Mouse (Mus musculus) MEL (cell line): Measurements from ENCODE around the gene E130114P18Rik.

Experiments
- CTCF ChIP-seq, 3 experiments: IDR thresholded peaks in 2 of 3; conservative IDR thresholded peaks in 1 of 3; 2 replicates each; pipeline ENCODE4 v1.5.1; 2011 to 2012; ENCODE audit warnings: low read length in 3 of 3, low read depth in 2 of 3, mild to moderate bottlenecking in 2 of 3, improper control_type of control experiment in 1 of 3, inconsistent platforms in 1 of 3, mixed read lengths in 1 of 3, moderate library complexity in 1 of 3; ENCODE audit not compliant: control insufficient read depth in 1 of 3, insufficient read depth in 1 of 3, poor library complexity in 1 of 3, severe bottlenecking in 1 of 3
- EP300 ChIP-seq, 2 experiments: IDR thresholded peaks; 2 replicates each; pipeline ENCODE4 v1.6.1; 2011; ENCODE audit warnings: improper control_type of control experiment in 2 of 2, low read length in 2 of 2, low read depth in 1 of 2, mild to moderate bottlenecking in 1 of 2
- GATA1 ChIP-seq: IDR thresholded peaks from 2 replicates; pipeline ENCODE4 v1.6.1; 2011; ENCODE audit warnings: low read depth, low read length, improper control_type of control experiment
- HCFC1 ChIP-seq: IDR thresholded peaks from 2 replicates; pipeline ENCODE4 v1.6.1; 2012; ENCODE audit warnings: low read depth, mild to moderate bottlenecking, inconsistent platforms, low read length, improper control_type of control experiment, moderate library complexity
- POLR2A ChIP-seq, 2 experiments: IDR thresholded peaks; 2 replicates each; pipeline ENCODE4 v1.6.1; 2011 to 2012; ENCODE audit warnings: low read length in 2 of 2, mild to moderate bottlenecking in 2 of 2, control low read depth in 1 of 2, improper control_type of control experiment in 1 of 2, low read depth in 1 of 2, moderate library complexity in 1 of 2; ENCODE audit not compliant: control insufficient read depth in 1 of 2, insufficient read depth in 1 of 2, poor library complexity in 1 of 2
- RAD21 ChIP-seq: IDR thresholded peaks from 2 replicates; pipeline ENCODE4 v1.6.1; 2011; ENCODE audit warnings: mild to moderate bottlenecking, low read depth, low read length, improper control_type of control experiment
- UBTF ChIP-seq: IDR thresholded peaks from 2 replicates; pipeline ENCODE4 v1.6.1; 2012; ENCODE audit warnings: low read depth, mild to moderate bottlenecking, inconsistent platforms, low read length, improper control_type of control experiment, moderate library complexity, borderline replicate concordance; ENCODE audit not compliant: insufficient read depth
- USF1 ChIP-seq: IDR thresholded peaks from 2 replicates; pipeline ENCODE4 v1.6.1; 2014; ENCODE audit warnings: low read depth, mild to moderate bottlenecking, inconsistent platforms, low read length, improper control_type of control experiment, moderate library complexity
- ZKSCAN1 ChIP-seq: IDR thresholded peaks from 2 replicates; pipeline ENCODE4 v1.6.1; 2012; ENCODE audit warnings: low read depth, mild to moderate bottlenecking, inconsistent platforms, low read length, improper control_type of control experiment, moderate library complexity

DNA sequence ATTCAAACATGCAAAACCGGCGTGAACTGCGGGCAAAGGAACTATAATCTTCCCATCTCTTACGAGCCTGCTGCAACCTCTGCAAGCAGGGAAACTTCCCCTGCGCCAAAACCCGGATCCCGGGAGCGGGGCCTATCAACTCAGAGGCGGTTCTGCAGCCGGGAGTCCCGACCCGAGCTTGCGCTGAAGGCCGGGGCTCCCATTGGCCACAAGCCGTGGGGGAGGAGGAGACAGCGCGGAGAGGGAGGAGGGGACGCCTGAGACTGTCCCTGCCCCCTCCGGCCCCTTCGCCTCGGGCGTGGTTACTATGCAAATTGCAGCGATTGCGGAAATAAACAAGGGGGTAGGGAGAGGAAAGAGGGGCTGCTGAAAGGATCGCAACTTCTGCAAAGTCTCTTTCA lies 5.8 kb downstream of the E130114P18Rik start:
- no peak for TF ChIP-seq CTCF (IDR thresholded peaks at IDR 0.05 in 2 of 3, conservative IDR thresholded peaks at IDR 0.05 in 1 of 3; ENCODE audit: control insufficient read depth in 1 of 3, insufficient read depth in 1 of 3, low read depth in 2 of 3, low read length in 3 of 3, poor library complexity in 1 of 3, severe bottlenecking in 1 of 3)
- TF ChIP-seq HCFC1, result peak; percentile 47
- no peak for TF ChIP-seq ZKSCAN1
- 0 out of 2 replicates have a peak, but pooled peaks have one; percentile 65 for TF ChIP-seq UBTF
- peak in 1 of 2 experiments; percentile 45; a peak in 2 of 4 replicates for TF ChIP-seq EP300 (IDR thresholded peaks at IDR 0.05; ENCODE audit: low read depth in 1 of 2, low read length in 2 of 2)
- no peak; the same call in 1 of the 2 replicates for TF ChIP-seq GATA1
- TF ChIP-seq POLR2A (IDR thresholded peaks at IDR 0.05; ENCODE audit: control insufficient read depth in 1 of 2, insufficient read depth in 1 of 2, low read depth in 1 of 2, low read length in 2 of 2, poor library complexity in 1 of 2), result peak in 1 of 2 experiments; percentile 44; a peak in 1 of 4 replicates
- 0 out of 2 replicates have a peak, but pooled peaks have one; percentile 9 for TF ChIP-seq USF1
- no peak for TF ChIP-seq RAD21
